Mouse (Mus musculus): ENCODE results near the gene Pcbp3.

GRCm38 (mm10) chr10:76835497-76836357 lies 126.0 kb downstream of the Pcbp3 start:
- peak; percentile 100; the same call in 1 of the 2 replicates for TF ChIP-seq CTCF (conservative IDR thresholded peaks at IDR 0.05; ENCODE audit: insufficient read depth, insufficient read length, low read depth, low read length)
- no peak for TF ChIP-seq POLR2A (IDR thresholded peaks at IDR 0.05; ENCODE audit: low read depth, low read length)
